Mouse (Mus musculus) kidney, adult 8-10 months (tissue): ENCODE measurements around the gene Arnt.

Source experiments
- DNase-seq, 2 experiments: peaks; one replicate each; pipeline ENCODE4 v3.0.0; 2022

The Arnt gene

DNA sequence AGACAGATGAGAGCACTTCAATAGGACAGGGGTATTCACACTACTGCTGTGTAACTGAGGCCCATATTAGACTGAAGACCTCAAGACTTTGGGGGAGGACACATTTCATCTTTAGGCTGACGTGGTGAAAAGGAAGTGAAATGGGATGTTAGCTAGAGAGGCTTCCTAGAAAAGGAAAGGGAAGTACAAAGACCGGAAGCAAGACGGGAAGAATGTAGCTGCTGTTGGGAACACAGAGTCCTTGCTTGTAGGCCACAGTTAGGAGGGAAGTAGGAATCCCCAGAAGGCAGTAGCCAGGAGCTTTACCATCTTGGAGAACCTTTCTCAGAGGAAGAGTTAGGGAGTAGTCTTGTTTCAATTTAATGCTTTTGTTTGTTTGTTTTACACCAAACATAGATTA lies 23.6 kb downstream of the Arnt start:
- DNase-seq = no peak

DNA sequence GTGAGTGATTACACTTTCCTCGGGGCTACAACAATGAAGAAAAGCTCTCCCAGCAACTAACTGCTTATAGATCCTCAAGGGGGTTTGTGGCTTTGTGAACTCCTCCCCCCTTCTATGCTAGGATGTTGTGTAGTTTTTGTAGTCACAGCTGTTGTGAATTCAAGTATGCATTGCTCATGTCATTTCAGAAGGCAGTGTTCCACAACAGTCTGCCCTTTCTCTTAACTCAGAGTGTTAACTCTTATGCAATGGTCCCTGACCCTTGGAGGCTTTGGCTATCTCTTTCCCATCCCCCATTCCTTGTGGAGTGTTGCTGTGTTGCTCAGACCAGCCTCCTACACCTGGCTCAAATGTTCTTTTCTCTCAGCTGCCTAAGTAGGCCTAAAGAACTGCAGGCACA lies 25.2 kb downstream of the Arnt start:
- no peak for DNase-seq

DNA sequence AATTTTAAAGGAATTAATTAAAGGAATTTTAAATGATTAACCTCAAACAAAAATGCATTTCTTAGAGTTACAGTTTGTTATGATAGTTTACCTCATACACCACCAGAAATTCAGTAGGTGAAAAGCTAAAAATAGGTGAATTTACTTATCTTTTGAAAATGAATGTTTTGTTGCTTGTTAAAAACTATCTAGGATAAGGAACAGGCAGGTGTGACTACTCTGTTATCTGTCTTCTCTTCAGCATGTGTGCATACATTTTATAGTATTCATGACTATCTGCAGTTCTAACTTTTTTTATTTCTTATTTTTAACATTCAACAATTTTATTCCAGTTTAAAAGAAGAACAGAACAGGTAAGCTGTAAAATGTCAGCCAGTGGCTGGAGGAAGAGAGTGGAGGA lies 29.7 kb downstream of the Arnt start:
- DNase-seq = no peak

DNA sequence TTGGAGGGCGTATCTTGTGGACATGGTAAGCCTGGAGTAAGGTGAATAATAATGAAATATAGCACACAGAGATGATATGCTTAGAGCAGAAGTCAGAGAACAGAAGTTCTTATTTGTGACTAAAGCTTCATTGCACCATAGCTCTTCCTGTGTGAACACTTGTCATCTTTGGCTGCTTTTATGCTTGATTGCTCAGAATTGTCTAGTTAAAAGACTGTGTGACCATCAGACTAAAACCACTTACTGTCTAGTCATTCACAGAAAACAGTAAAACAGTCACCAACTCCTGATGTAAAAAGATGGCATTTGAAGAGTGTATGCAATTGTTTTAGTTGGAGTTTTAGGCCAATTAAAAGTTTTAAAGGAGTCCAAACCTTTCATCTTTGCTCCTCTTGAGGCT lies 44.8 kb downstream of the Arnt start:
- no peak for DNase-seq

DNA sequence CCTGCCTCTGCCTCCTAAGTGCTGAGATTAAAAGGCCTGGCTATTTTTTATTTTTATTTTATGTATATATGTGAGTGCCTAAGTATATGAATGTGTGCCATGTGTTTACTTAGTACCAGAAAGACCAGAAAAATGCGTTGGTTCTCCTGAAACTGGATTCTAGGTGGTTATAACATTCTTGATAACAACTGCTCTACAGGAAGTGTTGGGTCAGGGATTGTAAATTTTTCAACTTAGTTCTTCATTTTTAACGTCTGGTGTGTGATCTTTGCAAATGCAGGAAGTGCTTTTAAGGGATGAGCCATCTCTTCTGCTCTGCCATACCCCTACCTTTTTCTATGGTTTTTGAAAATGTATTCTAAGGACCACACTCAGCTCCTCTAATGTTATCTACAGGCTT lies 52.2 kb downstream of the Arnt start:
- no peak for DNase-seq

DNA sequence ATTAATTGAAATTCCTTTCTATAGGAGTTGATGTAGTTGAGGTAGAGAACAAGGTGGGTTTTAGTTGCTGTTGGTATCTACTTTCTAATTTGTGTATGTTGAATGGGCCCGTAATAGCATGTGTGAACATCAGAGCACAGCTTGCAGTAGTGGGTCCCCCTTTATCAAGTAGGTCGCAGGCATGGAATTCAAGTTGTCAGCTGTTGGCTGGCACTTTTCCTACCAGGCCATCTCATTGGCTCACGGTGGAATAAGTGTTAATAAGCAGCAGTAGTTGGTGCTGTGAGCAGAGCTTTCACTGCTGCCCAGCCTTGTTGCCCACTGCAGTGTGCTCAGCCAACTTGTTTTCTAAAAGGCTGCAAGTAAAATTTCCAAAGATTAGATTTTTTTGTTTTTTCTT lies 54.5 kb downstream of the Arnt start:
- DNase-seq = no peak

DNA sequence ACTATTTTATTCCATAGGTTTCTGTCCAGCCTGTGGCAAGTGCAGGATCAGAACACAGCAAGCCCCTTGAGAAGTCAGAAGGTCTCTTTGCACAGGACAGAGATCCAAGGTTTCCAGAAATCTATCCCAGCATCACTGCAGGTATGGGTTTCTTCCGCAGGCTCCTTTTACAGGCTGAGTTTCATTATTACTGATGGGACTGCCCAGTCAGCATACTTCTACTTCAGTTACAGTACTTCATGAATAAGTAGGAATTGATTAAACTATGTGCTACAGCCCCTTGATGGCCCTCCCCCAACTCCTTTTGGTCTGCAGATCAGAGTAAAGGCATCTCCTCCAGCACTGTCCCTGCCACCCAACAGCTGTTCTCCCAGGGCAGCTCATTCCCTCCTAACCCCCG lies 56.0 kb downstream of the Arnt start:
- DNase-seq = no peak

DNA sequence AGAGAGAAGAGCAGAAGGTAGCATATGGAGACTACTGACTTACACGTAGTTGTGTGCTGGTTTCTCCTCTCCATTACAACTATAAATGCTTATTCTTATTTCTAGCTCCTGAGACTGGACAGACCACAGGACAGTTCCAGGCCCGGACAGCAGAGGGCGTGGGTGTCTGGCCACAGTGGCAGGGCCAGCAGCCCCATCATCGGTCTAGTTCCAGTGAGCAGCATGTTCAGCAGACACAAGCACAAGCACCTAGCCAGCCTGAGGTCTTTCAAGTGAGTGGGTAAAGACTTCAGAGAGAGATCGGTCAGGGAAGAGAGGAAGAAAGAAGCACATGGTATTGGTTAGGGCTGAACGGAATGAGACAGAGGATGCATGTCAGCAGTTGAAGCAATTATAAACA lies 60.2 kb downstream of the Arnt start:
- DNase-seq = peak in 1 of 2 experiments; percentile 48

DNA sequence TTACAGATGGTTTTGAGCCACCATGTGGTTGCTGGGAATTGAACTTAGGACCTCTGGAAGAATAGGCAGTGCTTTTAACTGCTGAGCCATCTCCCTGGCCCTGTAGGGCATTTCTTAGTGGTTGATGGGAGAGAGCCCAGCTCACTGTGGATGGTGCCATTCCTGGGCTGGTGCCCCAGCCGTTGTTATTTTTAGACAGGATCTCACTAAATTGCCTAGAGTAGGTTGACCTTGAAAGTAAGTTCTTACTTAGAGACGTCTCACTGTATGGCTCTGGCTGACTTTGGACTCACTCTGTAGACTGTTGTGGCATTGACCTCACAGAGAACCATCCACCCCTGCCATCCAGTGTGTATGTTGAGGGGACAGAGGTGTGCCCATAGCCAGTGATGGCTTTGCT lies 64.0 kb downstream of the Arnt start:
- DNase-seq = no peak

DNA sequence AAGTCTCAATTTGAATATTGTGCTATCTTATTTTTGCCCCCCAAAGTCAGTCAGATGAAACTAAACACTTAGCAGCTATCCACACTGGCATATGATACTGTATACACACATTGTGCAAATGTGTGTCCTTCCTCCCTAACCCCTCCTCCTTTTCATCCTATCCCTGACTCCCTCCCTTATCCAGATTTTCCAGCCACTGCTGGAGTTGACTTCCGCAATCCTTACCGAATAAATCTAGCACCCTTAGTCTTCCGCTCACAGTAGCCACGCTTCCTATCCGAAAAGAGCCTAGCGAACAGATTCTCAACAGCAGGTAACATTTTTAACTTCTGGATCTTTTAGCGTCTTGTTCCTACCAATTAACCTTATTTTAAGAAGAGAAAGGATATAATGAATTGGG lies 64.8 kb downstream of the Arnt start, which contains the start of gene Ctsk:
TSS of gene Ctsk (plus strand) at position 233 of the 400 bp plus-strand sequence.
- no peak for DNase-seq

DNA sequence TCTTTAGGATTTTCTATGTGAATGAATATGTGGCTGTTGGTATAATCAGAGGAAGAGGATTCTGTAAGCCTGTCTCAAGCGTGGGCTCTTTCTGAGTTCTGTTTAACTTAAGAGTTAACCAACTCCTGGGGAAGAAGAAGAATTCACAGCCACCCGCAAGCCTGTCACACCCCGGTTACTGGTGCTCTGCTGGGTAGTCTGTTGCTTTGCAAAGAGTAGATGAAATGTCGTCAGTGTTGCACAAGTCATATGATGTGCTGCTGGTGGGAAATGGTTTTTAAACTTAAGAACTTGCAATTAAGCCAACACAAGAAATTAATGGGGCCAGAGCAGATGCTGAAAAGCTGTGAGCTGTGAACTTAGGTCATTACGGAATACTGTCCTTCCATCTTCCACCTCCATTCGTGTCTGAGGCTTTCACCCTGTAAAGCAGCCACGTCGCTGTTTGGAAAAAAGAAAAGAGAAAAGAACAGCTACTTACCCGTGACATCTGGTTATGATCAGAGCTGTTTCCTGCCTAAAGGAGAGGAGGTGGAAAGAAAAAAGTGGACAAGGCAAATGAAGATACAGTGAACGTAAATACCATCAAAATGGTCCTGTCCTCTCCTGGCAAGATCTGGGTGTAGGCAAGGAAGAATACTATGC lies 65.4 kb downstream of the Arnt start:
- no peak for DNase-seq

DNA sequence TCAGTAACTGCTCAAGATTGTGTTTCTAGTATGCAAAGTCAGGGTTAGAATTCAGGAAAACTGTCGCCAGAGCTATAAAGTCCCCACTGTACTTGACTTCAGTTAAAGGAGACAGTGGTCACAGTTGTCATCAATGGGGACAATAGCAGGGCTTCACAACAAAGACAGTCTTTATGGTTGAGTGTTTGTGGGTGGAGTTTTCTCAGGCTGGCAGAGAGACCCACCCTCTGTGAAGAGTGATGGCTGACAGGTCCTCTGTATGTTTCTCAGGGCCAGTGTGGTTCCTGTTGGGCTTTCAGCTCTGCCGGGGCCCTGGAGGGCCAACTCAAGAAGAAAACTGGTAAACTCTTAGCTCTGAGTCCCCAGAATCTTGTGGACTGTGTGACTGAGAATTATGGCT lies 68.1 kb downstream of the Arnt start:
- no peak for DNase-seq

DNA sequence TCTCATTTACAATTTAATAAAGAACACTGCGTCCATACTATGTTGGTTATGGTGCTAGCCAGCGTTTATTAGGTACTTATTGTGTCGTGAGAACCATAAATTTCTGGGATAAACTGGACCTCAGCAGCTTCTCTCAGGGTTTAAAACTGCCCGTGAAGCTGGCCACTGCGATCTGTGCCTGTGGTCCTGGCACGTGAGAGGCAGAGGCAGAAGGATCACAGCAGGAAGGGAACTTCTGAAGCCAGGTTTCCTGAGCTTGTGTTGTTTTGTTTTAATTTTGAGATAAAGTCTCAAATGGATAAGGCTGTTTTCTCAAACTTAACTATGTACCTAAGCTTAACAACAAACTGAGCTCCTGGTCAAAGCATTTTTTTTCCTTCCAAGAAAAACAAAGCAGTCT lies 75.2 kb downstream of the Arnt start:
- no peak for DNase-seq

DNA sequence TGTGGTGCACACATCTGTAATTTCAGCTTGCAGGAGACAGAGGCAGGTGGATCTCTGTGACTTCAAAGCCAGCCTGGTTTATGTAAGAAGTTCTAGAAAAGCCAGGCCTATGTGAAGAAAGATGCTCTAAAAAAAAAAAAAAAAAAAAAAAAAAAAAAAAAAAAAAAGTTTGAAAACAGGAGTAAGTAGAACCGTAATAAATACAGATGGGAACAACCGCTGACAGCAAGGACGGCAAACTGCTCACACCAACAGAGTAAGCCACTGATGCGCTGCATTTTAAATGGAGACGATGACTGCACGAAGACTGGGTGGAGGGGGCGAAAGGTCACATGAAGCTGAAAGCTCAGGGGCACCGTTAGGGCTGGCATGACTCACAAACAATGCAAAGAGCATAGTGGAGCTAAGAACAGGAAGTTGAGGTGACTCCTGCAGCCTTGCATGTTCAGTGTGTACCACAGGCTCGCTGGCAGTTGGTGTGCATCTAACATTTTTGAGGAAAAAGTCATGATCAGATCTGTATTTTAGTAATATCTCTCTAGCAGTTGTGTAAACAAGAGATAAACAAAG lies 77.5 kb downstream of the Arnt start:
- DNase-seq = no peak

DNA sequence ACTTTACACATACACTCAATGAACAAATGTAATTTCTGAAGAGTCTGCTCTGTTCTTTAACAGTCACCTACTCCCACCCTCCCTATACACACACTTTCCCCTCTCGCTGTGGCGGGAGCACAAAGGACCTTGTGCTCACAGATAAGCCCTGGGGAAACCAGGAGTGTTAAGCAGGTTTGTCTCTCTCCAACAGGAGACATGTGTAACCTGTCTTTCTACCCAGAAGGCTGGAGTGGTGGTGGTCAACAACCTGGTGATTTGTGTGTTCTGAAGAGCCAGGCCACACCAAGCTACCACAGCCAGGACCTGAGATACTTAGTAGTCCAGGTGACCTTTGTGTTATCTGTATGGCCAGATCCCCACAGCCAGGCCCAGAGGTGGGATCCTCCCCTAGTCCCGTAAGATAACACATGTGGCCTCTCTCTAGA lies 82.4 kb downstream of the Arnt start:
- no peak for DNase-seq

DNA sequence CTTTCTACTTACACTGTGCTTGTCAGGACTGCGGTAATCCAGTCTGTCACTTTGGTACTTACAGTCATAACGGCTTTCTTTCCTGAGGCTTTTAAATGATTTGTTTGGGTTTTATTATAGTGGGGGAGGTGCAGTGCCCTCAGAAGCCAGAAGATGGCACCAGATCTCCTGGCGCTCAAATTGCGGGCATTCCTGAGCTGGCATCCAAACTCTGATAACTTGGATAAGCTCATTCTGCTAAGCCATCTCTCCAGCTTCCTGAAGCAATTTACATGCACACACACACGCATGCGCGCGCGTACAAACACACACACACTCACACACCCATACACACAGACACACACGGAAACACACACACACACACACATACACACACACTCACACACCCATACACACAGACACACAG lies 83.3 kb downstream of the Arnt start:
- peak; percentile 37 to 73 for DNase-seq

DNA sequence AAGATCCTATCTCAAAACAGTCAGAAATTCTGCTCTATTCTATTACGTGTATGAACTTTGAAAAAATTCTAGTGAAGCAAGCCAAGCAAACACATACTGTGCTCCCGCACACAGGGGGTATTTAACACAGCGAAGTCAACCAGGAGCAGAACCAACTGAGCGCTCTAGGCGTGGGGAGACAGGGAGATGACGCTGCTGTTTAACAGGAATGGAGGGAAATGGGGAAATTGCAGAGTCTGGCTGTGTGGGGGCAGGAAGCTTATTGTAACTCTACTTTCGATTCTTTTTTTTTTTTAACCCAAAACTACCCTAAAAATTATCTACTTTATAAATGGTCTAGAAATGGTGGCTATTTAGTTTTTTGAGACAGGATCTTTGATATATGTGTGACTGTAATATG lies 84.7 kb downstream of the Arnt start:
- no peak for DNase-seq

DNA sequence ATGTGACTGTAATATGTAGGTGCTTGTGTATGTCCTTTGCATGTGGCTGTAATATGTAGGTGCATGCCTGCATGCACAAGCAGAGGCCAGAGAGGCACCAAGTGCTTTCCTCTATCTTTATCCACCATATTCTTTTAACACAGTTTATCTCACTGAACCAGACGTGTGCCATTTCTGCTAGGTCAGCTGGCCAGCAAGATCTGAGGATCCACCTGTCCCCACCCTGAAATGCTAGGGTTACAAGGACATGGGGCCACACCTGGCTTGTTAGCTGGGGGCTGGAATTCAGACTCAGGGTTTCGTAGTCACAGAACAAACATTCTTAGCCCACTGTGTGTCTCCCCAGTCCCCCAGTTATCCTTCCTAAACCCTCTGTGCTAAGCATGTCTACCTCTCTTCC lies 85.1 kb downstream of the Arnt start:
- no peak for DNase-seq

DNA sequence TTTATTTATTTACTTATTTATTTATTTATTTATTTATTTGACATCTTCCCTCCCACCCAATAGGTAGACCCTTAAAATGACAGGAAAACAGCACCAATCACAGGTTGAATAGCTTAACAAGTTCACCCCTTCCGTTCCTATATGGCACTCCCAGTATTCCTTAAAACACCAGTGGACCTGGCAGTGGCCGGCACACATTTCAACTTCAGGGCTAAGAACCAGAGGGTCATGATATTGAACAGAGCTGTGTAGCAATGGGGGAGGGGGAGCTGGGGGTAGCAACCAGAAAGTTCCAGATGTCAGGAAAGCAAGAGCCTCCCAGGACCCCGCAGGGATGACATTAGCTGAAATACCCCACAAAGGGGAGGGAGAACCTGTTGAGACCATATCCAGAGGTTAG lies 85.9 kb downstream of the Arnt start:
- DNase-seq = no peak

DNA sequence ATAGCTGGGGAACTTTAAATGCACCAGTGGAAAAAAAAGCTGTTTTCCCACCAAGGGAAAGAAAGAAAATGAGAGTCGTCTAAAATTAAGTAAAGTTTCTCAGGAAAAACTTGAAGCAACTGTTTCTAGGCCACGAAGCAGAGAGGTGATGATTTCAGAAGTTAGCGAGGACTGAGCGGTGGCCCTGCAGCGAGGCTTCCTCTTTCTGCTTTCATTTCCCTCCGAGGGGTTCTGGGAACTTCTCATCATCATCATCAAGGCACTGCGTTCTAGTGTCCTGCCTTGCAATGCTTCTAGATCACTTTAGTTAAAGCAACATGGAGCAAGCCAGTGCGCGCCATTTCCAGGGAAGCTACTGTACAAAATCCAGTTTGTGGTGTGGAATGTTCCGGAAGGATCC lies 87.0 kb downstream of the Arnt start:
- no peak for DNase-seq

DNA sequence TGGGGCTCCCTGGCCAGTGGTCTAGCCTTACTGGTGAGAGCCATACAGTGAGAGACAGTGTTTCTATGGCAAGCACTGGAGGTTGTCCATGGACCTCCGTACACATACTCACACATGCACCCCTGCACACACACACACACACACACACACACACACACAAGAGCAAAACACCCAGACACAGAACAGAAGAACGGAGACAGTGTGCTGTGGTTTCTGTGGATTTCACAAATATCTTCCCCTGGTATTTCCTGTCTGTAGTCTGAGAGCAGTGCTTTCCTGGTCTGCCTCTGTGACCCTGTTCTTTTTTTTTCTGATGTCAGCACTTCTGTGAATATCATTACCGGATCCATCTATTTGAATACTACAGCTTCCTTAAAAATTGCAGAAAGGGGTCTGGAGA lies 89.5 kb downstream of the Arnt start:
- DNase-seq = peak in 1 of 2 experiments; percentile 12

DNA sequence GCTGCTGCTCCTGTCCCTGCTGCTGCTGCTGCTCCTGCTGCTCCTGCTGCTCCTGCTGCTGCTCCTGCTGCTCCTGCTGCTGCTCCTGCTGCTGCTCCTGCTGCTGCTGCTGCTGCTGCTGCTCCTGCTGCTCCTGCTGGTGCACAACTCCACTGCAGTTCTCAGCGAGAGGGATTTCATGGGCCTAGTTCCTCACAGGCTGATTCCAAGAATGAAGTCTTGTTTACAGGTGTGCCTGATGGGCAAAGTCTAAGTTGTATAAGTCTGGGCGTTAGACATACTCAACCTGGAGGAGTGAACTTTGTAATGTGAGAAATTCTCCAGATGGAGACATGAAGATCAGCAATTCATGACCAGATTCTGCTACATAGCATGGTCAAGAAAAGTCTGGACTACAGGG lies 90.5 kb downstream of the Arnt start:
- DNase-seq = peak in 1 of 2 experiments; percentile 18

DNA sequence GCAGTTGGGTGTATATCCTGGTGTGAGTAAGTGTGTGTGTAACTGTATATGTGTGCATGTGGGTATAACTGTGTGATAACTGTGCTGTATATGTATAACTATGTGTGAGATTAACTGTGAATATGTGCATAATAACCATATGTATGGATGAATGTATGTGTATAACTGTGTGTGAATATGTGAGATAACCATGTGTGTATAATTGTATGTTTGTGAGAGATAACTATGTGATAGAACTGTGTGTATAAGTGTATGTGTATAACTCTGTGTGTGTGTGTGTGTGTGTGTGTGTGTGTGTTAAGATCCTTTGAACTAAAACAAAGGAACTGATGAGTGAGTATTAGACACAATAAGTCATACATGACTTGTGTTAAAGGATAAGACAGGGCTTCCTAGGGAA lies 91.9 kb downstream of the Arnt start:
- no peak for DNase-seq

DNA sequence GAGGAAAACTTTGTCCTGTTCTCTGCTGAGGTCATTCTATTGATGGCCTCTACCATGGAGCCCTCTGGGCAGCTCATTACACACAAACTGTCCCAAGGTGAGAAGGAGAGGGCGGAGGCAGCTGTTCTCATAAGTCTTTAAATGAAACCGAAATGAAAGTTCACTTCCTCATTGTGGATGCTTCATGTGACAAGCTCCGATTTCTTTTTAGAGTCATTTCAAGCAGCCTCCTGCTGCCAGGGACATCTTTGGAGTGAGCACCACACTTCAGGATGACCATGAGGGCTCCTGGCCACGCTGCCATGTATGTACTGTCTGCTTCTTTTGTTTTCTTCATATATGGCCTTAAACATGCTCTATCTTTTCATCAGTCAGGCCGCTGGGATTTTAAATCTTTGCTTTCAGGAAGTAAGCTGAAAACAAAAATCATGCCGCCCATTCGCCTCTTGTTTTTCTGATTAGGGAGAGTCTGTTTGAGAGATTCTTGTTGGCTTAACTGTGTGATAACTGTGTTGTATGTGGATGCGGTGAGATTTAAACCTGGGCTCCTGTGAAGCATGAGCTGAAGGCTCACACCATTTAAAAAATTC lies 92.5 kb downstream of the Arnt start, which contains the start of gene Ctss:
TSS of gene Ctss (plus strand) at position 165 of the 590 bp plus-strand sequence.
- no peak for DNase-seq

DNA sequence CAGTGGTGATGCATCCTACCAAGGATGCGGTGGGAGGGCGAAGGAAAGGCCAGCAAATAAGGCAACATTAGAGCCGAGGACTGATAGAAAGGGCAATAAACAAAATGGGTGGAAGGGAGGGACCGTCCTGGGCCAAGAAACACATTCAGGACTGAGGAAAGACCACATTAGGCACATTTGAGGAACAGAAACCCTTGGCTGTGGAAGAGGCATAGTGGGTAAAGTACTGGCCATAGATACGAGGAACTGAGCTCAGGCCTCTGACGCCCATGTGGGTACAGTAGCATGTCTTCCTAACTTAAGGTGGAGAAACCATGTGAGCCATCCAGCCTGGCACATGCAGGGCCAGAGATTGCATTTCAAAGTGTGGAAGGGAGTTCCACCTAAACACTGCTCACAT lies 95.6 kb downstream of the Arnt start:
- DNase-seq = no peak
